Comparison of ENCODE assay signal across 9 mouse cellular contexts in the genomic region with DNA sequence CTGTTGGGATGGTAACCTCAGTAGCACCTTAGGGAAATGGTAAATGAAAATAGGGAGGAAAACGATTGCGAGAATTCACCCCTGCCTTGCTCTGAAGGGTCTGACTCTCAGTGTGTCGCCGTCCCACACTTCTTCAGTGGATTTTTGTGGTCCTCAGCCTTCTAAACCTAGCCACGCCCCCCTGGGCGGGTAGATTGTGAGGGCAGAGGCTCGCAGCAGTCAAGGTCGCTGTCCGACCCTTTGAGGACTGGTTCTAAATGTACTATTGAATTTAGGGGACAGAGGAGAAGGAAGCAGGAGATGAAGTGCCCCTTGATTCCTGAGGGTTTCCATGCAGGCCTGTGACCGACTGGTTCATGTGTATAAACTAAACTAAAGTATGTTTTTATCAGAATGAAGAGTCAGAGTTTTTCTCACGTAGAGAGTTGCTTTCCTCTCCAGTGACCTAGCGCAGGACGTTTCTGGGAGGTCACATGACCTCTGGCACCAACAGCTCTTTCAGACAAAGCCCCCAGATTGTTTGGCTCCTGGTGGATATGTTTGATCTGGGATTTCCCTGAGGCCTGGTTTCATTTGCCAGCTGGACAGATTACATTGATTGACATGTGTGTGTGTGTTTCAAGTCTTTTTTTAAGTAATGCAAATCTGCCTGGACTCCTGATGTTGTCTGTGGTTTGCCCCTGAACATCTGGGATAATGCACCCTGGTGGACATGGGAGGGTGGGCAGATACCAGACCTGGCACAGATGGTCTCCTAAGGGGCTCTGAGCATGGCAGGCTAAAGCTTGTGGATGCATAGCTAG.
DNase-seq lines count a peak whose midpoint lies in the region; ATAC-seq lines count a peak whose summit lies in the region.
"Had no signal": no experiment of that assay in that cellular context is flagged by ENCODE, and none has a peak within 500 bp of the region (broad histone marks: within the 10 kb centered on the region; RNA-seq: fewer than 3 reads in every experiment).

No protein-coding gene starts in this region.

- no peaks in the 10 kb centered on the region for H3K9me3 ChIP-seq in kidney, embryonic 15.5 days (replicated peaks)
- H3K9me3 ChIP-seq in embryonic facial prominence, embryonic 11.5 days (replicated peaks; ENCODE audit: control insufficient read depth, low read length), result no peaks in the 10 kb centered on the region
- H3K9me3 ChIP-seq in intestine, embryonic 14.5 days (ENCODE audit: control insufficient read depth, low read length), result no peaks in the 10 kb centered on the region
- H3K9me3 ChIP-seq in neural tube, embryonic 14.5 days (ENCODE audit: control insufficient read depth, low read length), result no peaks in the 10 kb centered on the region

- peak overlapping the region; percentile 22 for H3K4me3 ChIP-seq in kidney, embryonic 15.5 days (replicated peaks)
- peak overlapping the region; percentile 19; the same call in 1 of the 2 replicates for H3K4me3 ChIP-seq in embryonic facial prominence, embryonic 11.5 days (ENCODE audit: low read depth, low read length)
- no peak overlapping the region for H3K4me3 ChIP-seq in intestine, embryonic 14.5 days (ENCODE audit: low read depth, low read length)
- peak overlapping the region; percentile 20 for H3K4me3 ChIP-seq in neural tube, embryonic 14.5 days (ENCODE audit: low read depth, low read length)

- no peak for ATAC-seq in kidney, embryonic 15.5 days (replicated peaks; ENCODE audit: low FRiP score)
- ATAC-seq in embryonic facial prominence, embryonic 11.5 days (replicated peaks; ENCODE audit: insufficient number of reproducible peaks, low FRiP score, low TSS enrichment, low read depth), result no peak
- no peak for ATAC-seq in intestine, embryonic 14.5 days (replicated peaks; ENCODE audit: low FRiP score, low TSS enrichment, low read depth)
- ATAC-seq in neural tube, embryonic 14.5 days (ENCODE audit: low read depth), result no peak

- no peaks in the 10 kb centered on the region for H3K36me3 ChIP-seq in kidney, embryonic 15.5 days
- H3K36me3 ChIP-seq in embryonic facial prominence, embryonic 11.5 days (replicated peaks; ENCODE audit: control insufficient read depth, insufficient read depth, low read depth, low read length), result no peaks in the 10 kb centered on the region
- H3K36me3 ChIP-seq in intestine, embryonic 14.5 days (ENCODE audit: control insufficient read depth, insufficient read depth, low read length), result no peaks in the 10 kb centered on the region
- H3K36me3 ChIP-seq in neural tube, embryonic 14.5 days (ENCODE audit: control insufficient read depth, insufficient read depth, low read length), result no peaks in the 10 kb centered on the region

- H3K27ac ChIP-seq in kidney, embryonic 15.5 days, result no peak overlapping the region
- H3K27ac ChIP-seq in embryonic facial prominence, embryonic 11.5 days (replicated peaks; ENCODE audit: low read depth, low read length), result no peak overlapping the region
- no peak overlapping the region for H3K27ac ChIP-seq in intestine, embryonic 14.5 days (ENCODE audit: low read depth)
- no peak overlapping the region for H3K27ac ChIP-seq in neural tube, embryonic 14.5 days (ENCODE audit: low read depth, low read length)

- H3K27me3 ChIP-seq in kidney, embryonic 15.5 days, result no peaks in the 10 kb centered on the region
- H3K27me3 ChIP-seq in embryonic facial prominence, embryonic 11.5 days (ENCODE audit: control insufficient read depth, insufficient read depth, low read length), result no peaks in the 10 kb centered on the region
- no peaks in the 10 kb centered on the region for H3K27me3 ChIP-seq in intestine, embryonic 14.5 days (replicated peaks; ENCODE audit: control insufficient read depth, insufficient read depth, low read length)
- no peaks in the 10 kb centered on the region for H3K27me3 ChIP-seq in neural tube, embryonic 14.5 days (ENCODE audit: control insufficient read depth, insufficient read depth, low read length)

- DNase-seq in kidney, postnatal 14 days, result no peak
- DNase-seq in embryonic facial prominence, embryonic 11.5 days (ENCODE audit: low spot score), result peak; percentile 27
- no peak for DNase-seq in intestine, embryonic 14.5 days (ENCODE audit: low spot score)
- DNase-seq in spleen, adult 12 weeks (ENCODE audit: low spot score), result no peak
- DNase-seq in spleen, postnatal 14 days (ENCODE audit: low spot score in 2 of 2), result no peak
- DNase-seq in natural killer cell, adult 2 months (ENCODE audit: low spot score in 2 of 2), result no peak
- DNase-seq: kidney, adult 11 months had no signal

- H3K4me1 ChIP-seq in kidney, embryonic 15.5 days, result peaks cover 8% of the 10 kb centered on the region; the same call in 1 of the 2 replicates
- peaks cover 2% of the 10 kb centered on the region; the same call in 1 of the 2 replicates for H3K4me1 ChIP-seq in embryonic facial prominence, embryonic 11.5 days (ENCODE audit: control insufficient read depth, insufficient read depth, low read length)
- 0 out of 2 replicates have a peak, but pooled peaks cover 3% of the 10 kb centered on the region for H3K4me1 ChIP-seq in intestine, embryonic 14.5 days (replicated peaks; ENCODE audit: control insufficient read depth, insufficient read depth, low read length)
- 0 out of 2 replicates have a peak, but pooled peaks cover 3% of the 10 kb centered on the region for H3K4me1 ChIP-seq in neural tube, embryonic 14.5 days (ENCODE audit: control insufficient read depth, insufficient read depth, low read length)

- H3K4me2 ChIP-seq in kidney, embryonic 15.5 days, result peak overlapping the region; percentile 53
- peak overlapping the region; percentile 46 for H3K4me2 ChIP-seq in embryonic facial prominence, embryonic 11.5 days (ENCODE audit: low read depth, low read length)
- H3K4me2 ChIP-seq in intestine, embryonic 14.5 days (ENCODE audit: low read length), result peak overlapping the region; percentile 43
- peak overlapping the region; percentile 45 for H3K4me2 ChIP-seq in neural tube, embryonic 14.5 days (ENCODE audit: low read depth, low read length)

- WGBS in kidney, embryonic 15.5 days, result 12% methylated on average over 13 of the region's 13 CpGs
- WGBS in embryonic facial prominence, embryonic 11.5 days, result 2% methylated on average over 13 of the region's 13 CpGs
- 8% methylated on average over 13 of the region's 13 CpGs for WGBS in intestine, embryonic 14.5 days
- WGBS in neural tube, embryonic 14.5 days, result 10% methylated on average over 13 of the region's 13 CpGs

- H3K9ac ChIP-seq in kidney, embryonic 15.5 days, result no peak overlapping the region
- no peak overlapping the region for H3K9ac ChIP-seq in embryonic facial prominence, embryonic 11.5 days (replicated peaks; ENCODE audit: low read length)
- H3K9ac ChIP-seq in intestine, embryonic 14.5 days (ENCODE audit: low read length), result no peak overlapping the region
- no peak overlapping the region; the same call in 1 of the 2 replicates for H3K9ac ChIP-seq in neural tube, embryonic 14.5 days (replicated peaks; ENCODE audit: low read depth, low read length)
